Mouse (Mus musculus) megakaryocyte-erythroid progenitor cell, adult 5 weeks (primary cell): ENCODE measurements around the gene Zfyve1. TPM values are rescaled to one million over a fixed set of nuclear protein-coding genes. Genes with fewer than 3 reads are reported as not detected.

Experiments
- polyA plus RNA-seq: library from polyadenylated mRNA; stranded (reverse); fragments of >175 nt; gene quantifications from 2 replicates; pipeline ENCODE4 v1.2.3, GENCODE M21; 2012

The Zfyve1 gene
- 9.6 and 9.8 TPM in 2 replicates for polyA plus RNA-seq

DNA sequence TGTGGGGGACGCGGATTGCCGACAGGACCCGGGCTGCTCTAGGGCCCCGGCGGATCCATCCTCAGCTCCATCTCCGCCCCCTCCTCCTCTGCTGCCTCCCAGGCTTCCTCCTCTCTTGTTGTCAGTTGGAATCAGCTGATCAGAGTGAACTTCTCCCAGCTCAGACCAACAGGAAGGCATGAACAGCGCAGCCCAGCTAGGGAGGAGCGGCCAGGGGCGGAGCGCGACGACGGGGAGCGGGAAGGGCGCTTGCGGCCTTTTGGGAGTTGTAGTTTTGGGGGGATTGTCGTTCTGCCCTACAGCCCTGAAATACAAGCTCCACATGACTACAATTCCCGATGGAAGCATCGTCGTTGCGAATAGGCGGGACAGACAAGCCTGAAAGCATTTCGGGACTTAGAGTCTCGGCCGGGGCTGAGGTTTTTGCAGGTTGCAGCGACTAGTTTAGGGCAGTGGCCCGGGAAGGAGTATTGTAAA, at the start of gene Zfyve1:
TSS of gene Zfyve1 (minus strand) at position 198 of the 477 bp plus-strand sequence.

DNA sequence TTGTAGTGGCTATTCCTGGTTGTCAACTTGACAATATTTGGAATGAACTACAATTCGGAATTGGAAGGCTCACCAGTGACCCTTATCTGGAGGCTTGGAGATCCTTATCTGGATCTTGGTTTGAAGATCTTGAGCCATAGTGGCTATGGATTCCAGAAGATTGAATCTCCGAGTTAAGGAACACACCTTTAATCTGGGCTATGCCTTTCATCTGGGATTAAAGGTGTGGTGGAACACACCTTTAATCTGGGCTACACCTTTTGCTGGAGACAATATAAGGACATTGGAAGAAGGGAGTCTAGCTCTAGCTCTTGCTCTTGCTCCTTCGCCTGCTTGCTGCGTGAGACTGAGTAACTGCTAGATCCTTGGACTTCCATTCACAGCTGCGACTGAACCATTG, 33.9 kb upstream of the Zfyve1 start, which contains the start of gene Rbm25:
TSS of gene Rbm25 (plus strand) at position 301 of the 400 bp plus-strand sequence.

DNA sequence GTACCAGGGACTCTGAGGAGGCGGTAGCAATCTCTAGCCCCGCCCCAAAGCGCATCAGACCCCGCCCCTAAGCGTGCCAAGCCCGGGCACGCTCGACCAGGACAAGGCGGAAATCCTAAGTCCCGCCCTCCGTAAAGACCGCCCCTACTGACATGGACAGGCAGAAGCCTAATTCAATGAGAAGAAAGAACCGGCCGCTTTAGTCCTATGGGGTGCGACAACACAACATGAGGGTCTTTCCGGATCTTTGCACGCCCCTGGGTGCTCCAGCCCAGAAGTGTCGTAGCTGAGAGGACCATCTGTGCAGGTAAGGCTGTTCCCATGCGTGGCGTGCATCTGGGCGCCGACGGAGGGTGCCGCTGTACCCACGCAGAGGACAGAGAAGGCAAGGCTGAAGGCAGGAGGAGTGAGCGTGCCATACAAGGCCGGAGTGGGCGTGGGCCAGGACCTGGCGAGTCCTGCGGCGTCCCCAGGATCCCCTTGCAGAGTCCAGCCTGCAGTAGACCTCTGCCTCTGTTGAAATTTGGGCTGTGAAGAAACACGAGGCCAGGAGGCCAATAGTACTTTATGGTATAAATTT, 76.6 kb downstream of the Zfyve1 start, which contains the start of gene Dcaf4:
TSS of gene Dcaf4 (plus strand) at position 156 of the 580 bp plus-strand sequence.

Other genes with a start within 250 kb of the Zfyve1 start
- 7.1 and 12.9 TPM in 2 replicates for gene Dpf3, start 109.5 kb downstream of the Zfyve1 start, polyA plus RNA-seq
- 15.0 and 19.9 TPM in 2 replicates for gene Dcaf4, start 76.8 kb downstream of the Zfyve1 start, polyA plus RNA-seq
- 45.6 and 66.7 TPM in 2 replicates for gene Rbm25, start 34.0 kb upstream of the Zfyve1 start, polyA plus RNA-seq
- 24.8 and 26.0 TPM in 2 replicates for gene Psen1, start 90.9 kb upstream of the Zfyve1 start, polyA plus RNA-seq
- 0.01 and 0.02 TPM in 2 replicates for gene Papln, start 166.4 kb upstream of the Zfyve1 start, polyA plus RNA-seq